Mouse (Mus musculus): ENCODE data around the gene Vsig2.

The Vsig2 gene

GRCm38 (mm10) chr9:37560617-37561016, 21.6 kb downstream of the Vsig2 start:
- no peak for DNase-seq (ENCODE audit: low read depth, low spot score)

- DNase-seq (ENCODE audit: low read depth, low spot score) = no peak
Observed at GRCm38 (mm10) chr9:37563805-37564204, 24.8 kb downstream of the Vsig2 start.

GRCm38 (mm10) chr9:37567019-37567418, 28.0 kb downstream of the Vsig2 start:
- no peak for DNase-seq (ENCODE audit: low read depth, low spot score)

- DNase-seq (ENCODE audit: low read depth, low spot score) = no peak
Observed at GRCm38 (mm10) chr9:37567454-37567853, 28.4 kb downstream of the Vsig2 start.

- DNase-seq (ENCODE audit: low read depth, low spot score) = no peak
Observed at GRCm38 (mm10) chr9:37567892-37568604, 29.0 kb downstream of the Vsig2 start.

- DNase-seq (ENCODE audit: low read depth, low spot score) = no peak
Observed at GRCm38 (mm10) chr9:37568605-37569214, 29.7 kb downstream of the Vsig2 start.

GRCm38 (mm10) chr9:37569231-37569835, 30.3 kb downstream of the Vsig2 start:
- no peak for DNase-seq (ENCODE audit: low read depth, low spot score)

GRCm38 (mm10) chr9:37572204-37572876, 33.3 kb downstream of the Vsig2 start:
- no peak for DNase-seq (ENCODE audit: low read depth, low spot score)

- no peak for DNase-seq (ENCODE audit: low read depth, low spot score)
Observed at GRCm38 (mm10) chr9:37576436-37576930, 37.4 kb downstream of the Vsig2 start.

GRCm38 (mm10) chr9:37583594-37583993, 44.5 kb downstream of the Vsig2 start:
- DNase-seq (ENCODE audit: low read depth, low spot score) = no peak

- peak; percentile 3 for DNase-seq (ENCODE audit: low read depth, low spot score)
Observed at GRCm38 (mm10) chr9:37586718-37587117, 47.7 kb downstream of the Vsig2 start.

GRCm38 (mm10) chr9:37590381-37590780, 51.3 kb downstream of the Vsig2 start:
- no peak for DNase-seq (ENCODE audit: low read depth, low spot score)

GRCm38 (mm10) chr9:37592025-37592424, 53.0 kb downstream of the Vsig2 start:
- DNase-seq (ENCODE audit: low read depth, low spot score) = no peak

- no peak for DNase-seq (ENCODE audit: low read depth, low spot score)
Observed at GRCm38 (mm10) chr9:37592633-37593032, 53.6 kb downstream of the Vsig2 start.

- DNase-seq (ENCODE audit: low read depth, low spot score) = no peak
Observed at GRCm38 (mm10) chr9:37593690-37594089, 54.6 kb downstream of the Vsig2 start.
